Mouse (Mus musculus): ENCODE results near the gene Pik3r5. TPM values are rescaled to one million over a fixed set of nuclear protein-coding genes. Genes with fewer than 3 reads are reported as not detected.

The Pik3r5 gene
- polyA plus RNA-seq, 1 experiment from 2014 or later, result 0.21 TPM

GRCm38 (mm10) chr11:68386589-68387440 lies 45.1 kb upstream of the Pik3r5 start:
- Histone ChIP-seq H3K4me1 (replicated peaks; ENCODE audit: insufficient read depth, low read length) (peaks cover 21% of the 10 kb centered on the region), H3K36me3 (ENCODE audit: insufficient read depth, low read length) (no peaks in the 10 kb centered on the region), H3K27me3 (ENCODE audit: insufficient read depth, low read length) (peaks cover 42% of the 10 kb centered on the region), H3K9ac (ENCODE audit: low read depth, low read length) (peak overlapping the region; percentile 65), H3K27ac (peak overlapping the region; percentile 62; the same call in 1 of the 2 replicates), H3K4me2 (ENCODE audit: low read length) (peak overlapping the region; percentile 98), H3K9me3 (replicated peaks; ENCODE audit: low read length) (no peaks in the 10 kb centered on the region), H3K4me3 (replicated peaks; ENCODE audit: low read depth, low read length) (peak overlapping the region; percentile 62)
- DNase-seq (ENCODE audit: low spot score) (peak; percentile 72), ATAC-seq (replicated peaks; ENCODE audit: low FRiP score, low read depth) (peak; percentile 57)
- no peak; the same call in 1 of the 2 replicates for TF ChIP-seq CTCF (IDR thresholded peaks at IDR 0.05; ENCODE audit: low read depth)
- under 1% methylated on average over 85 of the region's 90 CpGs for WGBS

- Histone ChIP-seq H3K9me3 (replicated peaks; ENCODE audit: low read length) (no peaks in the 10 kb centered on the region), H3K27ac (peak overlapping the region; percentile 62; the same call in 1 of the 2 replicates), H3K4me3 (replicated peaks; ENCODE audit: low read depth, low read length) (peak overlapping the region; percentile 62), H3K4me2 (ENCODE audit: low read length) (peak overlapping the region; percentile 98), H3K9ac (ENCODE audit: low read depth, low read length) (peak overlapping the region; percentile 65), H3K27me3 (ENCODE audit: insufficient read depth, low read length) (peaks cover 43% of the 10 kb centered on the region), H3K36me3 (ENCODE audit: insufficient read depth, low read length) (no peaks in the 10 kb centered on the region), H3K4me1 (replicated peaks; ENCODE audit: insufficient read depth, low read length) (peaks cover 21% of the 10 kb centered on the region)
- WGBS, result 40% methylated on average over 4 of the region's 4 CpGs
- DNase-seq (ENCODE audit: low spot score) (no peak), ATAC-seq (replicated peaks; ENCODE audit: low FRiP score, low read depth) (no peak)
- TF ChIP-seq CTCF (IDR thresholded peaks at IDR 0.05; ENCODE audit: low read depth), result no peak
Measured at GRCm38 (mm10) chr11:68387441-68387760, 44.5 kb upstream of the Pik3r5 start.

GRCm38 (mm10) chr11:68387971-68388654 lies 43.8 kb upstream of the Pik3r5 start:
- Histone ChIP-seq H3K4me2 (ENCODE audit: low read length) (no peak overlapping the region), H3K9me3 (replicated peaks; ENCODE audit: low read length) (no peaks in the 10 kb centered on the region), H3K27ac (peak overlapping the region; percentile 77; the same call in 1 of the 2 replicates), H3K27me3 (ENCODE audit: insufficient read depth, low read length) (peaks cover 39% of the 10 kb centered on the region), H3K36me3 (ENCODE audit: insufficient read depth, low read length) (no peaks in the 10 kb centered on the region), H3K4me1 (replicated peaks; ENCODE audit: insufficient read depth, low read length) (peaks cover 21% of the 10 kb centered on the region), H3K9ac (ENCODE audit: low read depth, low read length) (no peak overlapping the region), H3K4me3 (replicated peaks; ENCODE audit: low read depth, low read length) (no peak overlapping the region)
- DNase-seq (ENCODE audit: low spot score) (no peak), ATAC-seq (replicated peaks; ENCODE audit: low FRiP score, low read depth) (no peak)
- no peak for TF ChIP-seq CTCF (IDR thresholded peaks at IDR 0.05; ENCODE audit: low read depth)
- 62% methylated on average over 11 of the region's 11 CpGs for WGBS

GRCm38 (mm10) chr11:68388655-68389015 lies 43.3 kb upstream of the Pik3r5 start:
- no peaks in the 10 kb centered on the region for H3K36me3 ChIP-seq (ENCODE audit: insufficient read depth, low read length)
- H3K27ac ChIP-seq, result peak overlapping the region; percentile 77; the same call in 1 of the 2 replicates
- no peak for TF ChIP-seq CTCF (IDR thresholded peaks at IDR 0.05; ENCODE audit: low read depth)
- H3K4me1 ChIP-seq (replicated peaks; ENCODE audit: insufficient read depth, low read length), result peaks cover 21% of the 10 kb centered on the region
- DNase-seq (ENCODE audit: low spot score) (no peak), ATAC-seq (replicated peaks; ENCODE audit: low FRiP score, low read depth) (no peak)
- 37% methylated on average over 1 of the region's 1 CpGs for WGBS
- peaks cover 34% of the 10 kb centered on the region for H3K27me3 ChIP-seq (ENCODE audit: insufficient read depth, low read length)
- H3K9ac ChIP-seq (ENCODE audit: low read depth, low read length), result no peak overlapping the region
- H3K4me2 ChIP-seq (ENCODE audit: low read length), result no peak overlapping the region
- H3K9me3 ChIP-seq (replicated peaks; ENCODE audit: low read length), result no peaks in the 10 kb centered on the region
- H3K4me3 ChIP-seq (replicated peaks; ENCODE audit: low read depth, low read length), result no peak overlapping the region

DNA sequence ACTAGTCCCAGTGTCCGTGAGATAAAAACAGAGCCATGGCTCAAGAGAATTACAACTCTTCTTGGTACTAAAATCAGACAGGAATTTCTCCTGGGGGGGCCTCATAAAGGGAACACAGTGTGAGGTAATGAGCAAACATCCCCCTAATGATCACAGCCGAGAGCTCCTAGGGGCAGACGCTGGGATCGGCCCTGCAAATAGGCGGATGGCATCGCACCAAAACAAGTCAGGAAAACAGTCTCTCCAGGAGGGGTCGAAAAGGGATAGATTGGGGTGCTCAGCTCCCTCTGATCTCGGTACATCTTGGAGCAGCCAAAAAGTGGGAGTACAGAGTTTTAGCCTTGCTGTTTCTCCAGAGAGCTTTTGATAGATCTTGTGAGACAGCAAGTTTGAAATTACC lies 42.3 kb upstream of the Pik3r5 start:
- Histone ChIP-seq H3K9me3 (replicated peaks; ENCODE audit: low read length) (no peaks in the 10 kb centered on the region), H3K9ac (ENCODE audit: low read depth, low read length) (no peak overlapping the region), H3K27me3 (ENCODE audit: insufficient read depth, low read length) (peaks cover 25% of the 10 kb centered on the region), H3K4me3 (replicated peaks; ENCODE audit: low read depth, low read length) (no peak overlapping the region), H3K36me3 (ENCODE audit: insufficient read depth, low read length) (no peaks in the 10 kb centered on the region), H3K27ac (no peak overlapping the region), H3K4me1 (replicated peaks; ENCODE audit: insufficient read depth, low read length) (peaks cover 17% of the 10 kb centered on the region), H3K4me2 (ENCODE audit: low read length) (no peak overlapping the region)
- ATAC-seq (replicated peaks; ENCODE audit: low FRiP score, low read depth) (no peak), DNase-seq (ENCODE audit: low spot score) (no peak)
- 17% methylated on average over 8 of the region's 8 CpGs for WGBS
- TF ChIP-seq CTCF (IDR thresholded peaks at IDR 0.05; ENCODE audit: low read depth), result no peak

- Histone ChIP-seq H3K4me2 (ENCODE audit: low read length) (no peak overlapping the region), H3K9ac (ENCODE audit: low read depth, low read length) (no peak overlapping the region), H3K27me3 (ENCODE audit: insufficient read depth, low read length) (peaks cover 15% of the 10 kb centered on the region), H3K4me1 (replicated peaks; ENCODE audit: insufficient read depth, low read length) (peaks cover 7% of the 10 kb centered on the region; the same call in 1 of the 2 replicates), H3K4me3 (replicated peaks; ENCODE audit: low read depth, low read length) (no peak overlapping the region), H3K36me3 (ENCODE audit: insufficient read depth, low read length) (no peaks in the 10 kb centered on the region), H3K9me3 (replicated peaks; ENCODE audit: low read length) (no peaks in the 10 kb centered on the region), H3K27ac (no peak overlapping the region)
- 20% methylated on average over 19 of the region's 19 CpGs for WGBS
- ATAC-seq (replicated peaks; ENCODE audit: low FRiP score, low read depth), result no peak
- no peak for TF ChIP-seq CTCF (IDR thresholded peaks at IDR 0.05; ENCODE audit: low read depth)
- DNase-seq (ENCODE audit: low spot score), result no peak
Measured at GRCm38 (mm10) chr11:68390381-68391287, 41.3 kb upstream of the Pik3r5 start.

All from kidney, postnatal 0 days (tissue).